In genomic region chr19:46905383-46905782, GRCm38 (mm10) we compare ENCODE assay signal across 25 mouse cellular contexts.
DNase-seq lines count a peak whose midpoint lies in the region; ATAC-seq and TF ChIP-seq lines count a peak whose summit lies in the region.
"Had no signal": no experiment of that assay in that cellular context is flagged by ENCODE, and none has a peak within 500 bp of the region (broad histone marks: within the 10 kb centered on the region; RNA-seq: fewer than 3 reads in every experiment).

No protein-coding gene starts in this region.

- peak; percentile 90 for ATAC-seq in erythroblast, adult 5-6 weeks (replicated peaks; ENCODE audit: low FRiP score, poor library complexity, severe bottlenecking)
- ATAC-seq in liver, embryonic 16.5 days (ENCODE audit: low read depth) = peak; percentile 91
- ATAC-seq: forebrain, embryonic 15.5 days; intestine, embryonic 16.5 days; midbrain, embryonic 15.5 days had no signal

- H3K79me2 ChIP-seq in MEL (ENCODE audit: control insufficient read depth, insufficient read depth, low read length, poor library complexity) = peaks cover 8% of the 10 kb centered on the region
- peaks cover 1% of the 10 kb centered on the region; the same call in 1 of the 2 replicates for H3K79me2 ChIP-seq in heart, adult 2 months (replicated peaks; ENCODE audit: control insufficient read depth, insufficient read depth, low read length)

- peak overlapping the region; percentile 8; the same call in 1 of the 2 replicates for H3K9ac ChIP-seq in MEL (ENCODE audit: control insufficient read depth, low read depth, low read length, poor library complexity, severe bottlenecking)
- H3K9ac ChIP-seq in liver, embryonic 16.5 days (ENCODE audit: low read depth, low read length) = peak overlapping the region; percentile 34
- no peak overlapping the region for H3K9ac ChIP-seq in heart, adult 2 months (ENCODE audit: low read depth, low read length)
- H3K9ac ChIP-seq: forebrain, embryonic 15.5 days; hindbrain, embryonic 15.5 days; limb, embryonic 12.5 days; lung, embryonic 15.5 days; midbrain, embryonic 15.5 days; neural tube, embryonic 15.5 days had no signal

- TF ChIP-seq POLR2A in MEL (IDR thresholded peaks at IDR 0.05; ENCODE audit: control insufficient read depth in 1 of 2, insufficient read depth in 1 of 2, low read depth in 1 of 2, low read length in 2 of 2, poor library complexity in 1 of 2) = no peak
- no peak for TF ChIP-seq POLR2A in heart, adult 2 months (IDR thresholded peaks at IDR 0.05; ENCODE audit: insufficient read depth, low read depth, low read length)
- no peak for TF ChIP-seq POLR2A in lung, adult 2 months (IDR thresholded peaks at IDR 0.05; ENCODE audit: borderline replicate concordance, extremely low read depth, low read depth, low read length)

- H3K27me3 ChIP-seq in MEL (ENCODE audit: control insufficient read depth in 1 of 2, insufficient read depth in 2 of 2, low read length in 2 of 2) = no peaks in the 10 kb centered on the region
- H3K27me3 ChIP-seq in liver, embryonic 16.5 days (ENCODE audit: control insufficient read depth, insufficient read depth, low read depth, low read length) = no peaks in the 10 kb centered on the region
- no peaks in the 10 kb centered on the region for H3K27me3 ChIP-seq in heart, adult 2 months (ENCODE audit: control insufficient read depth, insufficient read depth, low read length)
- H3K27me3 ChIP-seq: forebrain, embryonic 15.5 days; hindbrain, embryonic 15.5 days; limb, embryonic 12.5 days; lung, embryonic 15.5 days; midbrain, embryonic 15.5 days; neural tube, embryonic 15.5 days had no signal

- TF ChIP-seq EP300 in MEL (IDR thresholded peaks at IDR 0.05; ENCODE audit: low read depth in 1 of 2, low read length in 2 of 2) = peak; percentile 96 to 98
- no peak for TF ChIP-seq EP300 in heart, adult 2 months (IDR thresholded peaks at IDR 0.05; ENCODE audit: insufficient read depth, low read depth, low read length)

- no peak overlapping the region for H3K4me3 ChIP-seq in left cerebral cortex, adult 2 months
- no peak overlapping the region for H3K4me3 ChIP-seq in MEL (ENCODE audit: control insufficient read depth in 1 of 2, insufficient read depth in 1 of 2, low read depth in 2 of 2, low read length in 2 of 2)
- peak overlapping the region; percentile 6; the same call in 1 of the 2 replicates for H3K4me3 ChIP-seq in liver, embryonic 16.5 days (ENCODE audit: low read depth, low read length)
- no peak overlapping the region for H3K4me3 ChIP-seq in heart, adult 2 months
- H3K4me3 ChIP-seq in lung, adult 2 months (replicated peaks; ENCODE audit: extremely low read depth, low read depth, low read length) = no peak overlapping the region
- H3K4me3 ChIP-seq: embryonic facial prominence, embryonic 10.5 days; forebrain, embryonic 15.5 days; hindbrain, embryonic 15.5 days; limb, embryonic 12.5 days; lung, embryonic 15.5 days; midbrain, embryonic 15.5 days; myocyte; neural tube, embryonic 15.5 days had no signal

- no peak for TF ChIP-seq CTCF in left cerebral cortex, adult 2 months (IDR thresholded peaks at IDR 0.05)
- no peak for TF ChIP-seq CTCF in MEL (IDR thresholded peaks at IDR 0.05 in 2 of 3, conservative IDR thresholded peaks at IDR 0.05 in 1 of 3; ENCODE audit: control insufficient read depth in 1 of 3, insufficient read depth in 1 of 3, low read depth in 2 of 3, low read length in 3 of 3, poor library complexity in 1 of 3, severe bottlenecking in 1 of 3)
- TF ChIP-seq CTCF in heart, adult 2 months (IDR thresholded peaks at IDR 0.05) = no peak
- no peak for TF ChIP-seq CTCF in lung, adult 2 months (IDR thresholded peaks at IDR 0.05; ENCODE audit: insufficient read depth, low read length)

- peak overlapping the region; percentile 62 for H3K4me2 ChIP-seq in liver, embryonic 16.5 days (ENCODE audit: low read depth, low read length)
- H3K4me2 ChIP-seq: forebrain, embryonic 15.5 days; hindbrain, embryonic 15.5 days; limb, embryonic 12.5 days; lung, embryonic 15.5 days; midbrain, embryonic 15.5 days; neural tube, embryonic 15.5 days had no signal

- H3K4me1 ChIP-seq in MEL (ENCODE audit: control insufficient read depth in 1 of 2, insufficient read depth in 2 of 2, low read length in 2 of 2) = peaks cover 27 to 46% of the 10 kb centered on the region in 2 experiments
- peaks cover 53% of the 10 kb centered on the region for H3K4me1 ChIP-seq in liver, embryonic 16.5 days (ENCODE audit: control insufficient read depth, low read depth, low read length)
- peaks cover 8% of the 10 kb centered on the region for H3K4me1 ChIP-seq in heart, adult 2 months (ENCODE audit: control insufficient read depth, insufficient read depth, low read length)
- peaks cover 10% of the 10 kb centered on the region for H3K4me1 ChIP-seq in lung, adult 2 months (ENCODE audit: control insufficient read depth, insufficient read depth, low read length)
- H3K4me1 ChIP-seq: forebrain, embryonic 15.5 days; hindbrain, embryonic 15.5 days had no signal

- peaks cover 17 to 59% of the 10 kb centered on the region in 2 experiments for H3K36me3 ChIP-seq in MEL (ENCODE audit: control insufficient read depth in 1 of 2, insufficient read depth in 2 of 2, low read length in 2 of 2)
- peaks cover 5% of the 10 kb centered on the region; the same call in 1 of the 2 replicates for H3K36me3 ChIP-seq in liver, embryonic 16.5 days (ENCODE audit: control insufficient read depth, insufficient read depth)
- H3K36me3 ChIP-seq in heart, adult 2 months (ENCODE audit: control insufficient read depth, insufficient read depth, low read length) = peaks cover 13% of the 10 kb centered on the region
- H3K36me3 ChIP-seq: forebrain, embryonic 15.5 days; hindbrain, embryonic 15.5 days; lung, embryonic 15.5 days; midbrain, embryonic 15.5 days; neural tube, embryonic 15.5 days had no signal

- DNase-seq in left cerebral cortex, adult 2 months (ENCODE audit: extremely low spot score in 1 of 2, low spot score in 2 of 2) = no peak
- no peak for DNase-seq in left cerebral cortex, postnatal 10 days (ENCODE audit: extremely low spot score in 1 of 2, low spot score in 2 of 2)
- peak; percentile 87 for DNase-seq in MEL (ENCODE audit: low read depth, low spot score)
- DNase-seq in adrenal gland, adult 8-10 months = no peak
- DNase-seq in heart, adult 2 months = no peak
- DNase-seq in lung, adult 2 months = no peak
- DNase-seq: adrenal gland, postnatal 10 days; B cell, adult 2 months; cerebellum, adult 18-20 months; gastrocnemius, postnatal 25 days; heart, postnatal 36 days; layer of hippocampus, adult 9-11 months; thymus, postnatal 14 days had no signal

- peak overlapping the region; percentile 62 for H3K27ac ChIP-seq in left cerebral cortex, adult 2 months
- peak overlapping the region; percentile 56 for H3K27ac ChIP-seq in MEL (ENCODE audit: control insufficient read depth, low read depth, low read length)
- H3K27ac ChIP-seq in liver, embryonic 16.5 days (ENCODE audit: low read length) = peak overlapping the region; percentile 95
- no peak overlapping the region for H3K27ac ChIP-seq in heart, adult 2 months
- H3K27ac ChIP-seq: embryonic facial prominence, embryonic 10.5 days; forebrain, embryonic 15.5 days; hindbrain, embryonic 15.5 days; limb, embryonic 12.5 days; lung, embryonic 15.5 days; macrophage; midbrain, embryonic 15.5 days; neural tube, embryonic 15.5 days had no signal

- TF ChIP-seq RAD21 in MEL (IDR thresholded peaks at IDR 0.05; ENCODE audit: low read depth, low read length) = no peak

- intact Hi-C loops in left cerebral cortex, adult 2 months (cut with DNase I) = no loop called here
- intact Hi-C loops in left cerebral cortex, postnatal 10 days (cut with DNase I) = no loop called here
- intact Hi-C loops in heart, adult 2 months (cut with DNase I) = no loop called here

- H3K9me3 ChIP-seq in MEL (replicated peaks; ENCODE audit: insufficient read depth, low read length) = no peaks in the 10 kb centered on the region
- no peaks in the 10 kb centered on the region for H3K9me3 ChIP-seq in liver, embryonic 16.5 days (replicated peaks; ENCODE audit: control insufficient read depth, low read length)
- H3K9me3 ChIP-seq: embryonic facial prominence, embryonic 10.5 days; forebrain, embryonic 15.5 days; hindbrain, embryonic 15.5 days; limb, embryonic 12.5 days; lung, embryonic 15.5 days; midbrain, embryonic 15.5 days; neural tube, embryonic 15.5 days had no signal

TF ChIP-seq in MEL, 35 proteins besides CTCF, POLR2A, EP300 and RAD21 (continues in another document):
- TF ChIP-seq MAZ (IDR thresholded peaks at IDR 0.05; ENCODE audit: low read depth, low read length) (no peak), USF1 (IDR thresholded peaks at IDR 0.05; ENCODE audit: low read depth, low read length) (no peak), UBTF (IDR thresholded peaks at IDR 0.05; ENCODE audit: borderline replicate concordance, insufficient read depth, low read depth, low read length) (no peak), POLR2AphosphoS5 (IDR thresholded peaks at IDR 0.05; ENCODE audit: borderline replicate concordance, low read depth, low read length) (no peak), E2F4 (IDR thresholded peaks at IDR 0.05; ENCODE audit: borderline replicate concordance, low read depth, low read length) (no peak), BHLHE40 (IDR thresholded peaks at IDR 0.05; ENCODE audit: borderline replicate concordance, low read depth, low read length) (peak; percentile 70; the same call in 1 of the 2 replicates), MYB (IDR thresholded peaks at IDR 0.05; ENCODE audit: low read depth, low read length) (peak; percentile 53; the same call in 1 of the 2 replicates), CHD1 (IDR thresholded peaks at IDR 0.05; ENCODE audit: low read depth, low read length) (no peak), TAL1 (IDR thresholded peaks at IDR 0.05; ENCODE audit: low read length) (peak; percentile 99), GATA1 (IDR thresholded peaks at IDR 0.05; ENCODE audit: low read depth, low read length) (peak; percentile 100), GABPA (IDR thresholded peaks at IDR 0.05; ENCODE audit: low read depth, low read length) (no peak), ZNF384 (IDR thresholded peaks at IDR 0.05; ENCODE audit: low read depth, low read length) (peak; percentile 70; the same call in 1 of the 2 replicates), POLR2AphosphoS2 (IDR thresholded peaks at IDR 0.05; ENCODE audit: low read length) (no peak), JUND (IDR thresholded peaks at IDR 0.05; ENCODE audit: low read depth, low read length) (no peak), ZC3H11A (IDR thresholded peaks at IDR 0.05; ENCODE audit: low read depth, low read length) (no peak), TBP (IDR thresholded peaks at IDR 0.05; ENCODE audit: low read depth, low read length) (no peak), RCOR1 (IDR thresholded peaks at IDR 0.05; ENCODE audit: low read depth, low read length) (peak; percentile 91), MAX (IDR thresholded peaks at IDR 0.05; ENCODE audit: low read length) (no peak), MXI1 (IDR thresholded peaks at IDR 0.05; ENCODE audit: low read depth, low read length) (no peak; the same call in 1 of the 2 replicates), MAFK (IDR thresholded peaks at IDR 0.05; ENCODE audit: borderline replicate concordance, low read depth, low read length) (0 out of 2 replicates have a peak, but pooled peaks have one; percentile 62), HCFC1 (IDR thresholded peaks at IDR 0.05; ENCODE audit: low read depth, low read length) (0 out of 2 replicates have a peak, but pooled peaks have one; percentile 29)
